Mouse (Mus musculus): ENCODE data around the gene Tbc1d13.

Tbc1d13 gene

GRCm38 (mm10) chr2:30182424-30182823 lies 48.9 kb downstream of the Tbc1d13 start:
- no peak for DNase-seq

DNA sequence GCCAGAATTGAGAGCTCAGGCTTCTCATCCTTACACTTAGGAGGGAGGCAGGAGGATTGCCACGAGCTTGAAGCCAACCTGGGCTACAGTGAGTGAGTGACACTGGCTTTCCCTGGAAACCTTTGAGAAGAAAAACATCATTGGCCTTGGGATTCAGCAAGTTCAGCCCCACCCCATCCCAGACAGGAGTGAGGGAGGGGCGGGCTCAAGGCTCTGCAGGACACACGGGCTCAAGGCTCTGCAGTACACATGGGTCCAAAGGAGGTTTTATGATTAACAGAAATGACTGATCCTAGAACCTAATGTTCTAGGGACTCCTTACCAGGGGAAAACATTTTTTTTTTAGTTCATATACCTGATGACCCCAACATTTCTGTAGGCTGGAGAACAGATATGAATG lies 50.2 kb downstream of the Tbc1d13 start:
- DNase-seq = no peak

GRCm38 (mm10) chr2:30185276-30185675 lies 51.7 kb downstream of the Tbc1d13 start:
- no peak for DNase-seq

DNA sequence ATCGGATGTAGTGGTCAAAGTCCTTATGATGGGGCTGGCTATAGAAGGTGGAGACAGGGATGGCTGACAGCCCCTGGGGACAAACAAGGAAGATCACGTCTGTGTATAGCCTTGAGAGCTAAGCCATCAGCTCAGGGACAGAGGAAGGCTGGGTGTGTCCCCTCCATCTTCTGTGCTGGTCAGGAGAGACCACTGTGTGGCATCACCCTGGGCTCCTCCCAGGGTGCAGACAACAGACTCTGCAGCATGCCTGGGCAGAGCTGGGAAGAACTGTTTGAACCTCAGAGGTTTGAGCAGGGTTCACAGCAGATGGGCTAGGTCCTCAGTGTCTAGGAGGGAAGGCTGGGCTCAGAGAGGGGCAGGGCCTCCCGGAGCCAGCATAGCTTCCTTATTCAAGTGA lies 52.1 kb downstream of the Tbc1d13 start:
- no peak for DNase-seq

DNA sequence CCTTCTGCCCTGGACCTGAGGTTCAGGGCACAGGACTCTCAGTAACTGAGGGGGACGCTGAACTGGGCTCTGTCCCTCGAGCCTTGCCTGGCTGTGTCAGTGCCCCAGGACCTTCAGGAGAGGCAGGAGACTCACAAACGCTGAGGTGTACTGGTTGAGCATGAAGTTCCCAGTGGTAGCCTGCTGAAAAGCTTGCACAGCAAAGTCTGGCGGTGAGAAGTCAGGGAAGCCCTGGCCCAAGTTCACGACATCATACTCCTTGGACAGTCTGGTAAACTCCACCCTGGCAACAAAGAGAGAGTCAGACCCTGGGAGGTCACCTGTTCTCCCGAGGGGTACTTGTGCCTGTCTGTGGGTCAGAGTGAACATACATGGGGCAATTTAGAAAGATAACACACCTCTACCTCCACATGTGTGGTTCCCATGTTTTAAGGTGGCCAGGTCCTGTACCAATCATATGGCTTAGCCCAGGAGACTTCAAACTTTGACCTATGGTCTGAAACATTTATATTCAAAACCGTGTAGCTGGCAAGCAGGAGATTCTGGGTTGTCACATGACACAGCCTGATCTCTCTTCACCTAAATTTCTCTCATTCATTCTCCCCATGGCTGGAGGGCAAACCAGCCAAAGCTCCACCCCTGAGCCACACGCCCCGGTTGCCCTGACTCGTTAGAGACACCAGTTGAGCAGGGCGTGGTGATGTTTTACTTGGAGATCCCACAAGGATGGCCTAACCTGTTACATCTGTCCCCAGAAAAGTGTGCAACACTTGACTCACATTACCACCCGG lies 58.4 kb downstream of the Tbc1d13 start:
- no peak for DNase-seq

- no peak for DNase-seq
Observed at GRCm38 (mm10) chr2:30194656-30195055, 61.1 kb downstream of the Tbc1d13 start.

DNA sequence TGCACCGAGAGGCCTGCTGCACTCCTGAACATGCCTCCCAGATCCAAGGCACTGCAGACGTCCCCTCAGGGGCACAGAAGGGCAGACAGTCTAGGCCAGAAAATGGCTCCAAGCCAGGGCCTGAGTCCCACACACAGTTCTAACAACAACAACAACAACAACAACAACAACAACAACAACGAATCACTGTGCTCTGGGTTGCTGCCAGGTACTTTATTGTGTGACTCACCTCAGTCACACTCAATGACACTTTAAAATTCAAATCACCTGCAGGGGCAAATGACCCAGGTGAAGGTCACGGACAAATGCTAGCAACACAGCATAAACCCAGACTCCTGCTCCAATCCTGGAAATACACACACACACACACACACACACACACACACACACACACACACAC lies 64.5 kb downstream of the Tbc1d13 start:
- DNase-seq = no peak

- DNase-seq = peak; percentile 57
Observed at GRCm38 (mm10) chr2:30199984-30200383, 66.4 kb downstream of the Tbc1d13 start.

GRCm38 (mm10) chr2:30200388-30200925 lies 66.9 kb downstream of the Tbc1d13 start:
- DNase-seq = no peak
